Mouse (Mus musculus) olfactory bulb, adult 2 months (tissue): ENCODE results near the gene Large1.

Experiments
- CTCF ChIP-seq: fragments of 200-500 bp; IDR thresholded peaks from 2 replicates; pipeline ENCODE4 v1.5.1; 2012; ENCODE audit warnings: low read depth, mild to moderate bottlenecking, low read length, moderate library complexity; ENCODE audit not compliant: insufficient read depth
- POLR2A ChIP-seq: fragments of 200-500 bp; IDR thresholded peaks from 2 replicates; pipeline ENCODE4 v1.6.1; 2012; ENCODE audit warnings: mild to moderate bottlenecking, low read depth, low read length, moderate library complexity; ENCODE audit not compliant: insufficient read depth

DNA sequence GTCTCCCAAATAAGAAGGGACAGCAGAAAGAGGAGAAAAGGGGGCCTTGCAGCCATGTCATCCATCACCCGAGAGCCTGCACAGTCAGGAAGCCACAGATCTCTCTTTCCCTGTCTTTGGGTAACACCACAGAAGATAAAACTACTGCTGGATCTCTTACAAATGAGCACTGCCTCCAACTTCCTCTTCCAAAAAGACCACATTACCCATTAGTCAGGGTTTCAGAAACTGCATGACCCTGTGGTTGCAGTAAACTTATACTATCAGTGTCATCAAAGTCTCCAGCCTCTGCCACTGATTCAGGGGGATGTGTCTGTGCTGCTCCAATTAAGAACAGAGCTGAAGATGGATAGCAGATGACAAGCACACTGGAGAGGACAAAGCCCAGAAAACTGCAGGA, 111.3 kb downstream of the Large1 start:
- no peak for TF ChIP-seq CTCF
- no peak for TF ChIP-seq POLR2A
